Mouse (Mus musculus): ENCODE data around the gene Slc38a1. TPM values are rescaled to one million over a fixed set of nuclear protein-coding genes. Genes with fewer than 3 reads are reported as not detected.

Slc38a1 gene
- polyA plus RNA-seq, 1 experiment from 2014 or later: 149 TPM

Other genes starting within 250 kb of the Slc38a1 start
- 89.8 and 93.2 TPM in 2 replicates for gene Scaf11, start 182.1 kb downstream of the Slc38a1 start, polyA plus RNA-seq (2014; fragmentation: Nextera tagmentation; extraction: Ambion mirVana)
- gene Slc38a2, start 56.8 kb upstream of the Slc38a1 start, polyA plus RNA-seq (2014; fragmentation: Nextera tagmentation; extraction: Ambion mirVana): 209 and 224 TPM in 2 replicates